Mouse (Mus musculus) MEL (cell line): ENCODE data around the gene Unc45a. TPM values are rescaled to one million over a fixed set of nuclear protein-coding genes. Genes with fewer than 3 reads are reported as not detected.

ENCODE experiments used
- DNase-seq: peaks from one replicate; pipeline ENCODE4 v3.0.0; 2011; ENCODE audit warnings: low read depth, low spot score
- H3K27ac ChIP-seq: 2 replicates; pipeline ENCODE4 v1.5.1; 2012; ENCODE audit warnings: low read depth, mild to moderate bottlenecking, control low read depth, low read length, moderate library complexity; ENCODE audit not compliant: control insufficient read depth
- H3K27me3 ChIP-seq, 2 experiments: fragments of 150-350 bp in 1 of 2; sonication (generic) in 1 of 2; 2 replicates each; pipeline ENCODE4 v1.6.1; 2012; ENCODE audit warnings: low read length in 2 of 2, mild to moderate bottlenecking in 2 of 2, improper control_type of control experiment in 1 of 2, moderate library complexity in 1 of 2; ENCODE audit not compliant: insufficient read depth in 2 of 2, control insufficient read depth in 1 of 2
- H3K36me3 ChIP-seq, 2 experiments: 2 replicates each; pipeline ENCODE4 v1.6.1; 2012 to 2014; ENCODE audit warnings: low read length in 2 of 2, improper control_type of control experiment in 1 of 2, inconsistent platforms in 1 of 2, mild to moderate bottlenecking in 1 of 2; ENCODE audit not compliant: insufficient read depth in 2 of 2, control insufficient read depth in 1 of 2
- H3K4me1 ChIP-seq, 2 experiments: fragments of 150-350 bp in 1 of 2; sonication (generic) in 1 of 2; 2 replicates each; pipeline ENCODE4 v1.6.1; 2012; ENCODE audit warnings: low read length in 2 of 2, improper control_type of control experiment in 1 of 2, mild to moderate bottlenecking in 1 of 2; ENCODE audit not compliant: insufficient read depth in 2 of 2, control insufficient read depth in 1 of 2
- H3K4me3 ChIP-seq, 2 experiments: fragments of 150-350 bp in 1 of 2; sonication (generic) in 1 of 2; 2 replicates each; pipeline ENCODE4 v1.5.1; 2012; ENCODE audit warnings: low read depth in 2 of 2, low read length in 2 of 2, mild to moderate bottlenecking in 2 of 2, moderate library complexity in 2 of 2, control low read depth in 1 of 2, improper control_type of control experiment in 1 of 2; ENCODE audit not compliant: control insufficient read depth in 1 of 2, insufficient read depth in 1 of 2
- H3K79me2 ChIP-seq: 2 replicates; pipeline ENCODE4 v1.6.1; 2012; ENCODE audit warnings: mild to moderate bottlenecking, low read length, moderate library complexity; ENCODE audit not compliant: control insufficient read depth, poor library complexity, insufficient read depth
- H3K9ac ChIP-seq: 2 replicates; pipeline ENCODE4 v1.6.1; 2012; ENCODE audit warnings: low read depth, mild to moderate bottlenecking, control low read depth, low read length, moderate library complexity; ENCODE audit not compliant: control insufficient read depth, poor library complexity, severe bottlenecking
- H3K9me3 ChIP-seq: fragments of 150-350 bp; sonication (generic); replicated peaks from 2 replicates; pipeline ENCODE4 v1.6.1; 2012; ENCODE audit warnings: mild to moderate bottlenecking, low read length, improper control_type of control experiment, moderate library complexity; ENCODE audit not compliant: insufficient read depth
- CHD2 ChIP-seq: IDR thresholded peaks from 2 replicates; pipeline ENCODE4 v1.6.1; 2011; ENCODE audit warnings: low read length, improper control_type of control experiment
- CTCF ChIP-seq, 3 experiments: IDR thresholded peaks in 2 of 3; conservative IDR thresholded peaks in 1 of 3; 2 replicates each; pipeline ENCODE4 v1.5.1; 2011 to 2012; ENCODE audit warnings: low read length in 3 of 3, low read depth in 2 of 3, mild to moderate bottlenecking in 2 of 3, improper control_type of control experiment in 1 of 3, inconsistent platforms in 1 of 3, mixed read lengths in 1 of 3, moderate library complexity in 1 of 3; ENCODE audit not compliant: control insufficient read depth in 1 of 3, insufficient read depth in 1 of 3, poor library complexity in 1 of 3, severe bottlenecking in 1 of 3
- E2F4 ChIP-seq: IDR thresholded peaks from 2 replicates; pipeline ENCODE4 v1.6.1; 2011; ENCODE audit warnings: low read depth, low read length, improper control_type of control experiment, borderline replicate concordance
- ELF1 ChIP-seq: IDR thresholded peaks from 2 replicates; pipeline ENCODE4 v1.6.1; 2014; ENCODE audit warnings: low read depth, mild to moderate bottlenecking, inconsistent platforms, low read length, improper control_type of control experiment, moderate library complexity
- GABPA ChIP-seq: IDR thresholded peaks from 2 replicates; pipeline ENCODE4 v1.6.1; 2012; ENCODE audit warnings: low read depth, mild to moderate bottlenecking, inconsistent platforms, low read length, improper control_type of control experiment, moderate library complexity
- GATA1 ChIP-seq: IDR thresholded peaks from 2 replicates; pipeline ENCODE4 v1.6.1; 2011; ENCODE audit warnings: low read depth, low read length, improper control_type of control experiment
- HCFC1 ChIP-seq: IDR thresholded peaks from 2 replicates; pipeline ENCODE4 v1.6.1; 2012; ENCODE audit warnings: low read depth, mild to moderate bottlenecking, inconsistent platforms, low read length, improper control_type of control experiment, moderate library complexity
- MAFK ChIP-seq: IDR thresholded peaks from 2 replicates; pipeline ENCODE4 v1.6.1; 2011; ENCODE audit warnings: low read depth, mild to moderate bottlenecking, low read length, improper control_type of control experiment, borderline replicate concordance
- MAZ ChIP-seq: IDR thresholded peaks from 2 replicates; pipeline ENCODE4 v1.6.1; 2012; ENCODE audit warnings: low read depth, mild to moderate bottlenecking, inconsistent platforms, low read length, improper control_type of control experiment
- MXI1 ChIP-seq: IDR thresholded peaks from 2 replicates; pipeline ENCODE4 v1.6.1; 2011; ENCODE audit warnings: mild to moderate bottlenecking, low read depth, low read length, improper control_type of control experiment
- MYB ChIP-seq: IDR thresholded peaks from 2 replicates; pipeline ENCODE4 v1.6.1; 2011; ENCODE audit warnings: mild to moderate bottlenecking, low read depth, low read length, improper control_type of control experiment
- MYC ChIP-seq: IDR thresholded peaks from 2 replicates; pipeline ENCODE4 v1.6.1; 2011; ENCODE audit warnings: low read depth, mild to moderate bottlenecking, low read length, improper control_type of control experiment, moderate library complexity
- NELFE ChIP-seq: IDR thresholded peaks from 2 replicates; pipeline ENCODE4 v1.6.1; 2011; ENCODE audit warnings: low read depth, low read length, improper control_type of control experiment
- NRF1 ChIP-seq: IDR thresholded peaks from 2 replicates; pipeline ENCODE4 v1.6.1; 2014; ENCODE audit warnings: low read depth, mild to moderate bottlenecking, inconsistent platforms, low read length, improper control_type of control experiment, moderate library complexity; ENCODE audit not compliant: poor library complexity, insufficient read depth, severe bottlenecking
- POLR2AphosphoS2 ChIP-seq: IDR thresholded peaks from 2 replicates; pipeline ENCODE4 v1.6.1; 2011; ENCODE audit warnings: low read length, improper control_type of control experiment
- POLR2AphosphoS5 ChIP-seq: IDR thresholded peaks from 2 replicates; pipeline ENCODE4 v1.6.1; 2012; ENCODE audit warnings: low read depth, borderline replicate concordance, mild to moderate bottlenecking, inconsistent platforms, low read length, moderate library complexity, mixed read lengths
- RAD21 ChIP-seq: IDR thresholded peaks from 2 replicates; pipeline ENCODE4 v1.6.1; 2011; ENCODE audit warnings: mild to moderate bottlenecking, low read depth, low read length, improper control_type of control experiment
- SIN3A ChIP-seq: IDR thresholded peaks from 2 replicates; pipeline ENCODE4 v1.6.1; 2012; ENCODE audit warnings: low read length, improper control_type of control experiment, inconsistent platforms
- TBP ChIP-seq: IDR thresholded peaks from 2 replicates; pipeline ENCODE4 v1.8.0; 2011; ENCODE audit warnings: low read depth, low read length, improper control_type of control experiment
- TCF12 ChIP-seq: IDR thresholded peaks from 2 replicates; pipeline ENCODE4 v1.6.1; 2014; ENCODE audit warnings: low read depth, mild to moderate bottlenecking, inconsistent platforms, low read length, improper control_type of control experiment, moderate library complexity
- UBTF ChIP-seq: IDR thresholded peaks from 2 replicates; pipeline ENCODE4 v1.6.1; 2012; ENCODE audit warnings: low read depth, mild to moderate bottlenecking, inconsistent platforms, low read length, improper control_type of control experiment, moderate library complexity, borderline replicate concordance; ENCODE audit not compliant: insufficient read depth
- ZC3H11A ChIP-seq: IDR thresholded peaks from 2 replicates; pipeline ENCODE4 v1.6.1; 2012; ENCODE audit warnings: low read depth, mild to moderate bottlenecking, inconsistent platforms, low read length, improper control_type of control experiment
- ZKSCAN1 ChIP-seq: IDR thresholded peaks from 2 replicates; pipeline ENCODE4 v1.6.1; 2012; ENCODE audit warnings: low read depth, mild to moderate bottlenecking, inconsistent platforms, low read length, improper control_type of control experiment, moderate library complexity
- polyA plus RNA-seq, 2 experiments: library from polyadenylated mRNA; stranded (reverse) in 1 of 2; unstranded in 1 of 2; fragments of >175 nt in 1 of 2; fragments of >200 nt in 1 of 2; gene quantifications; 2 replicates each; pipeline versions ENCODE4 v1.2.1 to v1.2.4; 2012; ENCODE audit warnings: low replicate concordance in 2 of 2, low read depth in 1 of 2; ENCODE audit not compliant: insufficient read length in 2 of 2, insufficient read depth in 1 of 2, missing spikeins in 1 of 2
- total RNA-seq: library from RNA; depleted of rRNA; stranded (reverse); fragments of 300-350 nt; gene quantifications from 2 replicates; pipeline ENCODE4 v1.2.3, GENCODE M21; 2012

The Unc45a gene
- total and polyA plus RNA-seq, 3 experiments, result 26.1 to 28.2 TPM; not detected in 1

DNA sequence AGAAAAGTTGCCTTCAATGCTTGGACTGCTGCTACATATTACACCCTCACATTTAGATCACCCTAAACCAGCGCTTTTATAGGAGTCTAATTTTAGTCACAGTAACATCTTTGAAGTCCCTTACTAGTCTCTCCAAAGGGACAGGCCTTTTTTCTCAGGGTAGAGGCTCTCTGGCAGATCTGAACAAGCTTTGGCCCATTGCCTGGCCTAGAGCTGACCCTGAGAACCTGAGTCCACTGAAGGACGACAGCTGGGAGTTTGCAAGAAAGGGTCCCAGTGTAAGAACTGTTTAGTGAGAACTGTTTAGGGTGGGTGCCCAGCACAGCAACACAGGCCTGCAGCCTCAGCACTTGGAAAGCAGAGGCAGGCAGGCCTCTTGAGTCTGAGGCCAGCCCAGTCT is 25.0 kb upstream of the Unc45a start:
- Histone ChIP-seq H3K36me3 (peaks cover 2 to 3% of the 10 kb centered on the region in 2 experiments; a peak in 3 of 4 replicates), H3K9me3 (no peaks in the 10 kb centered on the region), H3K79me2 (no peaks in the 10 kb centered on the region; the same call in 1 of the 2 replicates), H3K4me3 (no peak overlapping the region), H3K27me3 (no peaks in the 10 kb centered on the region), H3K27ac (no peak overlapping the region), H3K4me1 (peaks cover 0 to 16% of the 10 kb centered on the region in 2 experiments; a peak in 2 of 4 replicates), H3K9ac (no peak overlapping the region)
- no peak for TF ChIP-seq NELFE
- TF ChIP-seq POLR2AphosphoS2, result no peak
- TF ChIP-seq E2F4, result no peak
- TF ChIP-seq ZKSCAN1, result no peak
- TF ChIP-seq MYC, result no peak
- no peak for TF ChIP-seq GABPA
- TF ChIP-seq CTCF (IDR thresholded peaks at IDR 0.05 in 2 of 3, conservative IDR thresholded peaks at IDR 0.05 in 1 of 3; ENCODE audit: control insufficient read depth in 1 of 3, insufficient read depth in 1 of 3, low read depth in 2 of 3, low read length in 3 of 3, poor library complexity in 1 of 3, severe bottlenecking in 1 of 3), result no peak
- no peak for TF ChIP-seq MAZ
- TF ChIP-seq TCF12, result no peak
- no peak for TF ChIP-seq ZC3H11A
- no peak for TF ChIP-seq TBP
- TF ChIP-seq ELF1, result no peak
- TF ChIP-seq MAFK, result no peak
- TF ChIP-seq CHD2, result no peak
- TF ChIP-seq HCFC1, result no peak
- TF ChIP-seq NRF1, result no peak
- no peak for TF ChIP-seq RAD21
- no peak for TF ChIP-seq MXI1
- DNase-seq, result no peak

DNA sequence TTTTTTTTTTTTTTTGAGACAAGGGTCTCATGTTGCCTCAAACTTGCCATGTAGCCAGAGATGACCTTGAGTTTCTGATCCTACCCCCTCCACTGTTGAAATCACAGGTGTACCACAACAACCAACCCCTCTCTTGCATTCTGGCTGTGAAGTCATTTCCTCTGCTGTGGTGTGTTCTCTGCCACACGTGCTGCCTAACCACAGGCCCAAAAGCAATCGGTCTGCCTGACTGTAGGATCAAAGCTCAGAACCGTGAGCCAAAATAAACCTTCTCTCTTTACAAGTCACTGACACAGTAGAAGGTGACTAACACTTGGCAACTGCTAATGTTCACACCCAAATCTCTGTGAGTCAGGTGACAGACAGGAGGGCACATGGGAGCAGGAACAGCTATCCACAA is 19.6 kb upstream of the Unc45a start:
- no peak overlapping the region for H3K9ac ChIP-seq
- H3K27ac ChIP-seq, result no peak overlapping the region
- no peak overlapping the region for H3K4me3 ChIP-seq
- H3K79me2 ChIP-seq, result no peaks in the 10 kb centered on the region
- H3K27me3 ChIP-seq, result no peaks in the 10 kb centered on the region
- H3K4me1 ChIP-seq, result no peaks in the 10 kb centered on the region
- DNase-seq, result no peak
- H3K36me3 ChIP-seq, result peaks cover 0 to 2% of the 10 kb centered on the region in 2 experiments; a peak in 1 of 4 replicates
- no peak for TF ChIP-seq UBTF
- TF ChIP-seq CHD2, result no peak
- TF ChIP-seq GATA1, result no peak
- no peak for TF ChIP-seq CTCF (IDR thresholded peaks at IDR 0.05 in 2 of 3, conservative IDR thresholded peaks at IDR 0.05 in 1 of 3; ENCODE audit: control insufficient read depth in 1 of 3, insufficient read depth in 1 of 3, low read depth in 2 of 3, low read length in 3 of 3, poor library complexity in 1 of 3, severe bottlenecking in 1 of 3)
- no peak for TF ChIP-seq HCFC1
- TF ChIP-seq MYB, result no peak
- TF ChIP-seq E2F4, result no peak
- TF ChIP-seq POLR2AphosphoS5, result no peak
- TF ChIP-seq SIN3A, result no peak
- TF ChIP-seq, all 39 proteins: peak for 0
- no peaks in the 10 kb centered on the region for H3K9me3 ChIP-seq
